Mouse (Mus musculus) neutrophil, adult 65 days (primary cell): ENCODE data around the gene Nbl1. TPM values are rescaled to one million over a fixed set of nuclear protein-coding genes. Genes with fewer than 3 reads are reported as not detected.

ENCODE experiments used
- total RNA-seq: library from RNA; stranded (reverse); gene quantifications from 2 replicates; pipeline ENCODE4 v1.2.4, GENCODE M21; 2023

Gene Nbl1
- total RNA-seq, result 0.43 TPM in 1 of 2 replicates, not detected in the other

DNA sequence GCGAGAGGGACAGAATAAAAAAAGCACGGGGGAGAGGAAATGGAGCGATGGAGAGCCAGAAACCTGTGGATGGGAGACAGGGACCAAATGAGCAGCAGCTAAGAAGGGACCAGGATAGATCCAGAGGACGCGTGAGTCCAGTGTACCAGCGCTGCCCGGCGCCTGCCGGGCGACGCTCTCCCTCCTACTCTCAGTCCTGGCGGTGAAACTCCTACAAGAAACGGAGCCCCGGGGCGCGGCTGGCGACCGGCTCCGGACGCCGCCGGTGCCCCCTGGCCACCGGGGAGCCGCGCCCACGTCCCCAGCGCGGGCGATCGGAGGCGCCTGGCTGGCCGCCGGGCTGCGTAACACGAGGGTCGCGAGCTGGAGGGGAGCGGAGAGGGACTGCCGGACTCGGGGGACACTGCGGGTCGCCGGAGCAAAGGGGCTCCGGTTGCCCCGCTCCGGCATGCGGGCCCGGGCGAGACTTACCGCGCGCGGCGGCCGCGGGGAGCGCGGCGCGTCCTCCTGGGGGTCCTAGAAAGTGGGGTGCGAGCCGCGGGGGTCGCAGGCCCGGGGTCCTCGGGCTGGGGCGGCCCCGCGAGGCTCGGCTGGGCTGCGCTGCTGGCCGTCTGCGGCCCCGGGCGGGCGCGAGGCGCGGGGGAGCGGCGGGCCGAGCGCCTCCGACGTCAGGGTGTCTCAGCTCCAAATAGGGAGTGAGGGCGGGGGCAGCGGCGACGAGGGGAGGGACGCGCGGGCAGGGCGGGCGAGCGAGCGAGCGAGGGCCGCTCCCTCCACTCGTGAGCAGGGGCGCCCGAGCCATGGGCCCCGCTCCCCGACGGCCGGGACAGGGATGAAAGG lies at the start of gene Nbl1:
Gene Nbl1, minus strand, starts transcription at position 638 of the 840 bp plus-strand sequence.

DNA sequence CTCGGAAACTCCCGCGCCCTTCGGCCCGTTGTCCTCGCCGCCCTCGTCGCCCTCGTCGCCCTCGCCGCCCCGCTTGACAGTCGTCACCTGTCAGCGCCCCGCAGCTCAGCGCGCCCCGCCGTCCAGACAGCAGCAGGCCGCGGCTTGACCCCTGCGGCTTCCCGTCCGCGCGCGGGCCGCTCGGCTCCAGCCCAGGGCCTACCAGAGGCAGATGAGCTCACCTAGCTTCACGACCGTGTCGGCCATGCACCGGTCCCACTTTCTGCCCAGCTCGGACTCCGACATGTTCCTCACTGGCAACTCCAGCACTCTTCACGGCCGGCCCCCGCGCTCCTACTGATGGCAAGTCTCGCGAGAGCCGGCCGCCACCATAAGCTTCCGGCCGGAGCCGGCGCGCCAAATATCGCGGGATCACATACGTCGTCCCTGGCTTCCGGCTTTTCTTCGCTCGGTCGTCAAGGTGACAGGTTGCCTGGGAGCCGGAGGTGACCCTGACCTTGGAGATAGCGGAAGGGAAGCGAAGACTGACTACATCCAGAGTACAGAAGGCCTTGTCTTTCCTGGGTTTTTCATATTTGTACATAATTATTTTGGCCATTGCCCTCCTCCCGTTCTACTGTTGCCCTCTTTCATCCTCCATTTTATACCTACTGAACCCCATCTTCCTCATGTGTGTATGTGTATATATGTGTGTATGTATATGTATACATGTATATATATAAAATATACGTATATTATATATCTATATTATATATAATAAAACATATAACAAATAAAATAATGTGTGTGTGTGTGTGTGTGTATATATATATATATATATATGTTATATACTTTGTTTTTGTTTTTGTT lies 38.1 kb upstream of the Nbl1 start, which contains the start of gene Minos1:
Gene Minos1, minus strand, starts transcription at position 413 of the 849 bp plus-strand sequence.

DNA sequence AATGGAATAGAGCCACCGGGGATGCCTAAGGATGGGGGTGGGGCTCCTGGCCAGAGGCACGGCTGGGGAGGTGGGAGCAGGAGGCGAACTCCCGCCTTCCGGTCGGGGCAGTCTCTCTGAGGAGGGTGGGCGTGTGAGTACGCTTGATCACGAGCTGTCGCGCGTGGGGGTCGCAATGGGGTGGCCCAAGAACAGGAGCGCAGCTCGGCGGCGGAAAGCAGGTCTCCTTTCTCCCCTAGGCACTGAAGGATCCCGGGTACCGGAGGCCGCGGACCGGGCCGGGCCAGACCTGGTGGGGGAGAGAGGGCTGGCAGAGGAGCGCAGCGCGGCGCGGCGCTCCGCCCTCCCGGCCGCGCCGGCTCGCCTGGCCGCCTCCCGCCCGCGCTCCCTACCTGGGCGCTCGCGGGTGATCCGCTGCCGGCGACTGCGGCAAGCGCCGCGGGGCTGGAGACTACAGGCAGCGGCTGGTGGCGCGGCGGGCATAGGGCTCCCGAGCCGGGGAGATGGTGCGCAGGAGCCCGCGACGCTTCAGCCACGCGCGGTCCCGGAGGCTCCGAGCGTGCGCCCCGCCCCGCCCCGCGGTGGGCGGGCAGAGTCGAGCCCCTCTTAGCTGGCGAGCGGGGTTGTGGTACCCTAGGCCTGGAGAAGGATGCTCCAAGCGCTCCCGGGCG lies 17.6 kb downstream of the Nbl1 start, which contains the start of gene Htr6:
Gene Htr6, minus strand, starts transcription at position 530 of the 671 bp plus-strand sequence.

Other genes with a start within 250 kb of the Nbl1 start
- not detected in 2 replicates for gene Pla2g5, start 229.5 kb downstream of the Nbl1 start, total RNA-seq
- not detected in 2 replicates for gene Gm13030, start 219.0 kb downstream of the Nbl1 start, total RNA-seq
- gene Pla2g2e, start 215.1 kb downstream of the Nbl1 start, total RNA-seq, result not detected in 2 replicates
- gene Otud3, start 179.0 kb downstream of the Nbl1 start, total RNA-seq, result 19.9 and 25.1 TPM in 2 replicates
- not detected in 2 replicates for gene Rnf186, start 125.9 kb downstream of the Nbl1 start, total RNA-seq
- 8.0 and 9.8 TPM in 2 replicates for gene Tmco4, start 120.1 kb downstream of the Nbl1 start, total RNA-seq
- gene Htr6, start 17.4 kb downstream of the Nbl1 start, total RNA-seq, result not detected in 2 replicates
- gene Minos1, start 38.1 kb upstream of the Nbl1 start, total RNA-seq, result 52.8 and 94.4 TPM in 2 replicates
- 541 and 553 TPM in 2 replicates for gene Capzb, start 99.9 kb upstream of the Nbl1 start, total RNA-seq
- 5.6 and 6.7 TPM in 2 replicates for gene Pqlc2, start 217.7 kb upstream of the Nbl1 start, total RNA-seq
- 3.0 and 3.8 TPM in 2 replicates for gene Akr7a5, start 217.8 kb upstream of the Nbl1 start, total RNA-seq